Mouse (Mus musculus) layer of hippocampus, adult 9-10 months (tissue): Measurements from ENCODE around the gene Naxd.
"Not testable (repeated sequence)": the region's sequence is repeated elsewhere in the genome, so short reads cannot be mapped to it uniquely, and the experiment has no call there.

ENCODE experiments used
- DNase-seq: peaks from one replicate; pipeline ENCODE4 v3.0.0; 2022; ENCODE audit warnings: low spot score

Naxd gene

DNA sequence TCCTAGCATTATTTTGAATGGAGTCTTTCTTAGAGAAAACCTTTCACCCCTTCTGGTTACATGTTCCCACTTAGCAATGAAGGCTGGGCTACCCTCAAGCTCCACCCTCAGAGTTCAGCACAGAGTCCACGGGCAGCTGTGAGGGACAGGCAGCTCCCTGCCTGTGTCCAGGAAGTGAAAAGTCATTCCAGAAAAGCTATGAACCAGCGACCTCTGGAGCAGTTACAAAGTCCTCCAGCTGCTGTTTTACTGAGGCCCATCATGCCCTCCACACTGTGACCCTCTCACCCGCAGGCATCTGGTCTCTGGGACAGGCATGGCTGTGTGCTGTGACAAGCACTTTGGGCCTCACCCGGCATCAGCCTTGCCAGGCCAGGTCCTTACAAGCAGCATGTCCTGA is 24.2 kb upstream of the Naxd start:
- DNase-seq: no peak

DNA sequence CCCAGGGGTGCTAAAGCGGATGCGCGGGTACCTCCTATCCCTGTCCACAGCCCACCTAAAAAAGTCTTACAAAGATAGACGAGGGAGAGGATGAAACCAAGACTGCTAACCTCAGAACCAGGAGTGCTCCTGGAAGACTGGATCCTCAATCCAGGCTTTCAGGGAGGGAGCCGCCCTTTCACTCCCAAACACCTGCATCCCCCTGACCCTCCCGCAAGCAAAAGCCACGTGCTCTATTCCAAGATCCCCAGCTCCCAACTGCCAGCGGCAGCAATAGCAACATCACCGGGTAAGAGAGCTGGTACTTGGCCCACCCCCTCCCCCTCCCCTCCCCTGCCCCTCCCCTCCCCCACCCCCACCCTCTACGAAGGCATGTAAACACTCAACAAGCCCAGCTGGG is 21.9 kb upstream of the Naxd start:
- no peak for DNase-seq

GRCm38 (mm10) chr8:11475876-11476275 is 21.4 kb upstream of the Naxd start:
- no peak for DNase-seq

DNA sequence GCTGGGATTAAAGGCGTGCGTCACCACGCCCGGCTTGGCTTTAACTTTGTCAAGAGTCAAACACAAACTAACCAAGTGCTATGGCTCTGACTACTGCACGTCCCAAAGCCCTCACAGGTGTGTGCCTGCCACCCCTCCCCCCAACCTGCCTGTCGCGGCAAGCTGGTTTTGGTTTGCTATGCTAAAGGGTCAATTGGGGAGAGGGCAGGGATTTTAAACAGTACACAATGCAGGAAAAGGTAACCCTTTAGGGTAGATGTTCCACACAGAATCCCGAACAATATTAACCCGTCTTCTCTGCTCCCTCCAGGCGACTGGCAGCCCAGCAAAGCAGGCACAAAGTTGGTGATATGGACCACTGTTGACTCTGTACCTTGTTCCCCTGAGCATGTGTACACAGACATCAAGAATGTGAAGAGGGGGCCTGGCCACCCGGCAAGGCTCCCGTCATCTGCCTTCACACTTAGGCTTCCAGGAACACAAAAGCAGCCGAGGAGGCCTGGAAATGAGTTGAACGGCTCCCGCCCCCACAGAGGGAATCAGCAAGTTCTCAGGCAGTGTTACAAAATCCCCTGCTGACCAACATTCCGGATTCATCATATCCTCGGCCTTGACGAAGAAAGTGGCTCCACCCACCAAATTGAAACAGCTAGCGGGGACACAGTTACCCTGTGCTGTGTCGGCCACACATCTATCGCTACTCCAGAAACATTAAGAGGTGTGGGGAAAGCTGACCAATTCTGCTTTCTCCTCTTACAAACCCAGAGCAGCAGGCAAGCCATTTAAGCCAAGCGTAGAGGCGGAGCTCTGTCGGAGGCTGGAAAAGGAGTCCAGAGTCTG is 20.7 kb upstream of the Naxd start:
- DNase-seq: no peak

DNA sequence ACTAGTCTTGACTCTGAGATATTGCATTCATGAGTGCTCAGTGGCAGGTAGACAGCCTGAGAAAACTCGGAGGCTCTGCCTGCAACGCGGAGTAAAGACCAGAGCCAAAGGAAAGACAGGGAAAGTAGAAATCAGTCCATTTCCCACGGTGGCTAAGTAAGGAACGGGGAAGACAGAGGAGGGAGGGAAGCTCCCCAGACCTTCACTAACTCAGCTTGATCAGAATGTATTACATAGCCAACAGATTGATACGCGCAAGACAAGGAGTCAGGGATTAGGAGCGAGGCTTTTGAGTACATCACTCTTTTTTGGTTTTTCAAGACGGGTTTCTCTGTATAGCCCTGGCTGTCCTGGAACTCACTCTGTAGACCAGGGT is 20.1 kb upstream of the Naxd start:
- no peak for DNase-seq

- no peak for DNase-seq
Observed at GRCm38 (mm10) chr8:11477811-11478761, 19.2 kb upstream of the Naxd start, which contains the start of gene Rab20. Gene Rab20, minus strand, starts transcription at chr8:11478710.

DNA sequence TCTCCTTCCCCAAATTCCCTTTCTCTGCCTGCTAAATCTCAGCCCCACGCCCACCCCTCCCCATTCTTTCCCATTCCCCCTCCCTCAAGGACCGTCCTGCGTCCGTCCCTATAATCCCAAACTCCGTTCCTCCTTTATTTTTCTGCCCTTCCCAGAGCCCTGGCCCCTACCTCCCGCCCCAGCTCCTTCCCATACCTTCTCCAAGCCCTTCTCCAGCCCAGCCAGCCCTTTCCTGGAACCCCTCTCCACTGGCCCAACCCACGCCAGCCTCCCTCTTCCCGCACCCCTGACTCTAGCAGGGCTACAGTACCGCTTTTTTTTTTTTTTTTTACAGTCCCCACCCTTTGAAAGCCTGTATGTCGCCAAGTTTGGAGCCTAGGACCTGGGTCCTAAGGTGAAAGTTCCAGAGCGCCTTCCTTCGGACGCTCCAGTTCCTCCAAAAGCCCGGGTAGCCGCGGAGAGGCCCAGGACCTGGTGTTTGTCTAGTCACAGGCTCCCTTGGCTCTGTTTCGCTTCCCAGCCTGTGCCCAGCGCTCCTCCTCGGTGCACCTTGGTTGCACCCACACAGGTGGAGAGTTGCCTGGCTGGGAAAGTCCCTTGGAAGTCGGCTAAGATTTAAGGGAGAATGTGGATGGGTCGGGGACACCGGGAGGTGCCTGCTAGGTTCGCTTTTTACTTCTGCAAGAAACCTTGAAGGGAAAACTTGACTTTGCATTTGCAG is 18.3 kb upstream of the Naxd start:
- no peak for DNase-seq

DNA sequence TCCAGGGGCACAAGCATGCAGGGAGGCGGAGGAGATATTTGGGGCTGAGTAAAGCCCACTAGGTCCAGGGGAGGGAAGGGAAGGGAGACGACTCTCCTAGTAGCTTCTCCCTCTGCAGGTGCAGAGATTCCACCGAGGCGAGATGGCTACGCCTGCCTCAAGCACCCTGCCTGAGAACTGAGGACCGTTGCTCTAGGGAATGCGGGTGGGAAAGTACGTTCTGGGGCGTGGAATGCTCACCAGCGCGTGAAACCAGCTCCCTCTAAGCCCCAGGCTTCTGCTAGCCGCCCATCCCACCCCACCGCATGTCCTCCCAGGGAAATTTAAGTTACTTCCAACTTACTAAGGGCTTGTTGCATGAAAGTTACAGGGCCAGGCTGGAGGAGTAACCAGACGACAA is 17.7 kb upstream of the Naxd start:
- DNase-seq: no peak

GRCm38 (mm10) chr8:11481876-11482275 is 15.4 kb upstream of the Naxd start:
- no peak for DNase-seq

- DNase-seq: no peak
Observed at GRCm38 (mm10) chr8:11482537-11482936, 14.8 kb upstream of the Naxd start.

- DNase-seq: peak; percentile 47
Observed at GRCm38 (mm10) chr8:11486142-11486541, 11.2 kb upstream of the Naxd start.

DNA sequence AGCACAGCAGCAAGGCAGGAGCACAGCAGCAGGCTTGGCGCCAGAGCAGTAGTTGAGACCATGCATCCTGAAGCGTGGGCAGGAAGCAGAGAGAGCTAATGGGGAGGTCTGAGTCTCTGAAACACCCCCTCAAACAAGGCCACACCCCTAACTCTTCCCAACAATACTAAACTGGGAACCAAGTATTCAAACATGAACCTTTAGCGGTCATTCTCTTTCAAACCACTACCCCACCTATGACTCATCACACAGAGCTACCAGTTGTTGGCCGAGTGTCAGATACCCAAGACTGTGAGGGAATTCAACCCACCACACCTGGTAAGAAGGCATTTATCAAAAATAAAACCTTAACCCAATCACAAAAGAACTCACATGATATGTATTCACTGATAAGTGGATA is 10.1 kb upstream of the Naxd start:
- no peak for DNase-seq

GRCm38 (mm10) chr8:11492340-11492739 is 5.0 kb upstream of the Naxd start:
- not testable (repeated sequence) for DNase-seq

- no peak for DNase-seq
Observed at GRCm38 (mm10) chr8:11498281-11498680, 975 bp downstream of the Naxd start.

- no peak for DNase-seq
Observed at GRCm38 (mm10) chr8:11498786-11499485, 1.6 kb downstream of the Naxd start.

GRCm38 (mm10) chr8:11503476-11504232 is 6.3 kb downstream of the Naxd start:
- no peak for DNase-seq

- DNase-seq: no peak
Observed at GRCm38 (mm10) chr8:11506074-11506473, 8.8 kb downstream of the Naxd start.

- DNase-seq: no peak
Observed at GRCm38 (mm10) chr8:11506802-11507201, 9.5 kb downstream of the Naxd start.

GRCm38 (mm10) chr8:11508880-11509279 is 11.6 kb downstream of the Naxd start:
- DNase-seq: no peak

DNA sequence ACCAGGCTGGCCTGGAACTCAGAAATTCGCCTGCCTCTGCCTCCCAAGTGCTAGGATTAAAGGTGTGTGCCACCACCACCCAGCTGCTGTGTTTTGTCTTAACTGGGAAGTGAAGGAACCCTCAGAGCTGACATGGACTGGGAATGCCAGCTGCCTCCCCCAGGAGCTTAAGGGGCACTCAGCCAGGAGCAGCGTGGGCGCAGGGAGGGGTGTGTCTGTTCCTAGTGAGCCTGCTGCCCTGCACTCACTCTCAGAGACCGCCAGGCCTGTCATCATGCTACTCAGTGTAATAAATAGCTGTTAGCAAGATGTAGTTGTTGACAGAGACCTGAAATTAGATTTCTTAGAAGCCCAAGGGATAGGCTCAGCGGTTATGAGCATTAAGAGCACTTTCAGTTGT is 13.7 kb downstream of the Naxd start:
- DNase-seq: no peak

GRCm38 (mm10) chr8:11512711-11513110 is 15.4 kb downstream of the Naxd start:
- no peak for DNase-seq
